32 mouse cellular contexts compared by ENCODE assay signal in the genomic region with DNA sequence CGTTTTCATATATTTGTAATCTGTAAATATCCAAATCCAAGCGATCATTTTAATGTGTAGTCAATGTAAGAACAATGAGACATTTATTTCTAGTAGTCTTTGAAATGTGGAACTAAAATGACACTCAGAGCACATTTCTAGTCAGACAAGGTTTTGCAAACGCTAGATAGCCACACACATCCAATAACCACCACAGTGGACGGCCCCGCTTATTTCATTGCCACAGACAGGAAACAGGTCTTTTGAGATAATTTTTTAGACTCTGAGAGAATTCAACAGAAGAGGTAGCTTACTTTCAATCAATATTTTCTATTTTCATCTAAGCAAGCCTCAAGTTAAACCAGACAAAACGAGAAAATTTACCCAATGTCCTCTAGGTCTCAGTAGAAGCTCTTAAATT. TPM values are rescaled to one million over a fixed set of nuclear protein-coding genes. Genes with fewer than 3 reads are reported as not detected.
DNase-seq lines count a peak whose midpoint lies in the region; ATAC-seq and TF ChIP-seq lines count a peak whose summit lies in the region.
"Had no signal": no experiment of that assay in that cellular context is flagged by ENCODE, and none has a peak within 500 bp of the region (broad histone marks: within the 10 kb centered on the region; RNA-seq: fewer than 3 reads in every experiment).

No protein-coding gene starts in this region.

- DNase-seq in liver, embryonic 11.5 days (ENCODE audit: low spot score), result no peak
- DNase-seq in liver, postnatal 0 days, result no peak
- peak; percentile 85 for DNase-seq in MEL (ENCODE audit: low read depth, low spot score)
- no peak for DNase-seq in kidney, adult 9 months
- no peak for DNase-seq in left cerebral cortex, adult 8-10 months (ENCODE audit: low spot score in 2 of 2)
- DNase-seq: adrenal gland, adult 8-10 months; cerebellum, adult 9-10 months; cerebellum, postnatal 36 days; gastrocnemius, postnatal 10 days; kidney, adult 2 months; kidney, postnatal 10 days; layer of hippocampus, postnatal 36 days; lung, adult 2 months; lung, postnatal 10 days; right cerebral cortex, postnatal 4 days; thymus, postnatal 4 days had no signal

- H3K9ac ChIP-seq in liver, embryonic 11.5 days (ENCODE audit: low read depth, low read length), result no peak overlapping the region
- no peak overlapping the region for H3K9ac ChIP-seq in liver, postnatal 0 days (replicated peaks)
- peak overlapping the region; percentile 31 for H3K9ac ChIP-seq in MEL (ENCODE audit: control insufficient read depth, low read depth, low read length, poor library complexity, severe bottlenecking)
- H3K9ac ChIP-seq: hindbrain, embryonic 15.5 days; intestine, embryonic 15.5 days; limb, embryonic 15.5 days; midbrain, embryonic 12.5 days; neural tube, embryonic 13.5 days had no signal

- H3K4me3 ChIP-seq in liver, embryonic 11.5 days (ENCODE audit: low read depth, low read length), result no peak overlapping the region
- no peak overlapping the region for H3K4me3 ChIP-seq in liver, postnatal 0 days (ENCODE audit: low read depth, low read length)
- H3K4me3 ChIP-seq in MEL (ENCODE audit: control insufficient read depth in 1 of 2, insufficient read depth in 1 of 2, low read depth in 2 of 2, low read length in 2 of 2) (peak overlapping the region in 1 of 2 experiments; percentile 61; a peak in 2 of 4 replicates), myocyte (no peak overlapping the region)
- H3K4me3 ChIP-seq: erythroblast, embryonic 14.5 days; hindbrain, embryonic 10.5 days; hindbrain, embryonic 15.5 days; intestine, embryonic 15.5 days; limb, embryonic 15.5 days; midbrain, embryonic 12.5 days; neural tube, embryonic 13.5 days had no signal

- H3K4me1 ChIP-seq in liver, embryonic 11.5 days (replicated peaks; ENCODE audit: control insufficient read depth, insufficient read depth, low read length), result peaks cover 5% of the 10 kb centered on the region
- no peaks in the 10 kb centered on the region for H3K4me1 ChIP-seq in liver, postnatal 0 days (ENCODE audit: insufficient read depth)
- peaks cover 11% of the 10 kb centered on the region in 2 experiments for H3K4me1 ChIP-seq in MEL (ENCODE audit: control insufficient read depth in 1 of 2, insufficient read depth in 2 of 2, low read length in 2 of 2)
- H3K4me1 ChIP-seq: intestine, embryonic 15.5 days; limb, embryonic 15.5 days had no signal

- TF ChIP-seq CTCF in liver, postnatal 0 days (IDR thresholded peaks at IDR 0.05; ENCODE audit: low read depth), result no peak
- no peak for TF ChIP-seq CTCF in MEL (IDR thresholded peaks at IDR 0.05 in 2 of 3, conservative IDR thresholded peaks at IDR 0.05 in 1 of 3; ENCODE audit: control insufficient read depth in 1 of 3, insufficient read depth in 1 of 3, low read depth in 2 of 3, low read length in 3 of 3, poor library complexity in 1 of 3, severe bottlenecking in 1 of 3)

- TF ChIP-seq RAD21 in MEL (IDR thresholded peaks at IDR 0.05; ENCODE audit: low read depth, low read length), result no peak

- no peaks in the 10 kb centered on the region; the same call in 1 of the 2 replicates for H3K27me3 ChIP-seq in liver, embryonic 11.5 days (replicated peaks; ENCODE audit: control insufficient read depth, insufficient read depth, low read length)
- no peaks in the 10 kb centered on the region for H3K27me3 ChIP-seq in liver, postnatal 0 days (ENCODE audit: insufficient read depth, low read length)
- H3K27me3 ChIP-seq in MEL (ENCODE audit: control insufficient read depth in 1 of 2, insufficient read depth in 2 of 2, low read length in 2 of 2) (no peaks in the 10 kb centered on the region), myocyte (ENCODE audit: control insufficient read depth, insufficient read depth, insufficient read length) (no peaks in the 10 kb centered on the region)
- H3K27me3 ChIP-seq: hindbrain, embryonic 15.5 days; intestine, embryonic 15.5 days; limb, embryonic 15.5 days; neural tube, embryonic 13.5 days had no signal

- no peak for TF ChIP-seq EP300 in liver, postnatal 0 days (IDR thresholded peaks at IDR 0.05; ENCODE audit: low read depth)
- peak; percentile 85 to 87 for TF ChIP-seq EP300 in MEL (IDR thresholded peaks at IDR 0.05; ENCODE audit: low read depth in 1 of 2, low read length in 2 of 2)

- no peak overlapping the region for H3ac ChIP-seq in myocyte (ENCODE audit: control insufficient read depth, insufficient read length)

- WGBS in liver, embryonic 11.5 days, result 39% methylated on average over 6 of the region's 6 CpGs
- WGBS in liver, postnatal 0 days (ENCODE audit: insufficient replicate concordance), result 47% methylated on average over 6 of the region's 6 CpGs

- H3K4me2 ChIP-seq in liver, embryonic 11.5 days, result peak overlapping the region; percentile 61; the same call in 1 of the 2 replicates
- H3K4me2 ChIP-seq in liver, postnatal 0 days (ENCODE audit: low read depth, low read length), result no peak overlapping the region
- H3K4me2 ChIP-seq in myocyte (ENCODE audit: low read depth), result peak overlapping the region; percentile 90
- H3K4me2 ChIP-seq: intestine, embryonic 15.5 days; limb, embryonic 15.5 days had no signal

- H3K9me3 ChIP-seq in liver, embryonic 11.5 days (ENCODE audit: control insufficient read depth, low read length), result no peaks in the 10 kb centered on the region
- H3K9me3 ChIP-seq in liver, postnatal 0 days (ENCODE audit: low read length), result no peaks in the 10 kb centered on the region
- no peaks in the 10 kb centered on the region for H3K9me3 ChIP-seq in MEL (replicated peaks; ENCODE audit: insufficient read depth, low read length)
- H3K9me3 ChIP-seq: hindbrain, embryonic 15.5 days; intestine, embryonic 15.5 days; limb, embryonic 10.5 days; limb, embryonic 15.5 days; midbrain, embryonic 12.5 days; neural tube, embryonic 13.5 days had no signal

- H3K36me3 ChIP-seq in liver, embryonic 11.5 days (ENCODE audit: control insufficient read depth, insufficient read depth, low read length), result no peaks in the 10 kb centered on the region
- no peaks in the 10 kb centered on the region for H3K36me3 ChIP-seq in liver, postnatal 0 days (replicated peaks; ENCODE audit: insufficient read depth, low read length)
- H3K36me3 ChIP-seq in MEL (ENCODE audit: control insufficient read depth in 1 of 2, insufficient read depth in 2 of 2, low read length in 2 of 2) (peaks cover 0 to 20% of the 10 kb centered on the region in 2 experiments; a peak in 3 of 4 replicates), myocyte (ENCODE audit: control insufficient read depth, insufficient read depth) (no peaks in the 10 kb centered on the region)
- H3K36me3 ChIP-seq: hindbrain, embryonic 15.5 days; intestine, embryonic 15.5 days; limb, embryonic 15.5 days; midbrain, embryonic 12.5 days; neural tube, embryonic 13.5 days had no signal

- H3K27ac ChIP-seq in liver, embryonic 11.5 days (ENCODE audit: low read depth, low read length), result no peak overlapping the region
- H3K27ac ChIP-seq in liver, postnatal 0 days (ENCODE audit: low read depth), result no peak overlapping the region
- peak overlapping the region; percentile 45 for H3K27ac ChIP-seq in MEL (ENCODE audit: control insufficient read depth, low read depth, low read length)
- H3K27ac ChIP-seq: hindbrain, embryonic 10.5 days; hindbrain, embryonic 15.5 days; intestine, embryonic 15.5 days; limb, embryonic 10.5 days; limb, embryonic 15.5 days; macrophage; neural tube, embryonic 13.5 days had no signal

- ATAC-seq in liver, embryonic 11.5 days (replicated peaks; ENCODE audit: low FRiP score), result no peak
- ATAC-seq in liver, postnatal 0 days, result no peak
- ATAC-seq in hematopoietic stem cell, adult 5-6 weeks (replicated peaks in 1 of 2; ENCODE audit: insufficient read depth in 1 of 2, low FRiP score in 2 of 2, low TSS enrichment in 1 of 2, low read depth in 1 of 2, poor library complexity in 2 of 2, severe bottlenecking in 2 of 2), result peak; percentile 44 to 57; a peak in 3 of 4 replicates
- ATAC-seq: CD4-positive, CD25-positive, alpha-beta regulatory T cell, adult 4 months; forebrain, embryonic 16.5 days; intestine, embryonic 15.5 days had no signal

- TF ChIP-seq POLR2A in MEL (IDR thresholded peaks at IDR 0.05; ENCODE audit: control insufficient read depth in 1 of 2, insufficient read depth in 1 of 2, low read depth in 1 of 2, low read length in 2 of 2, poor library complexity in 1 of 2) (no peak), myocyte (IDR thresholded peaks at IDR 0.05; ENCODE audit: insufficient read length, low read depth) (no peak)

- H3K79me2 ChIP-seq in MEL (ENCODE audit: control insufficient read depth, insufficient read depth, low read length, poor library complexity), result peaks cover 17% of the 10 kb centered on the region
- H3K79me2 ChIP-seq in myocyte (ENCODE audit: control insufficient read depth, insufficient read depth), result peaks cover 41% of the 10 kb centered on the region

TF ChIP-seq in MEL, 35 proteins besides CTCF, POLR2A, EP300 and RAD21 (continues in another document):
- TF ChIP-seq RCOR1 (IDR thresholded peaks at IDR 0.05; ENCODE audit: low read depth, low read length), result peak; percentile 76
- peak; percentile 78 for TF ChIP-seq ZNF384 (IDR thresholded peaks at IDR 0.05; ENCODE audit: low read depth, low read length)
- TF ChIP-seq GATA1 (IDR thresholded peaks at IDR 0.05; ENCODE audit: low read depth, low read length), result peak; percentile 85

TF ChIP-seq in myocyte, 11 proteins besides CTCF, POLR2A, EP300 and RAD21 (continues in another document):
- no peak for TF ChIP-seq MAX (IDR thresholded peaks at IDR 0.05; ENCODE audit: low read depth)
- TF ChIP-seq CEBPB (IDR thresholded peaks at IDR 0.05; ENCODE audit: insufficient read depth, poor library complexity, severe bottlenecking), result no peak
- no peak for TF ChIP-seq E2F4 (IDR thresholded peaks at IDR 0.05; ENCODE audit: insufficient read depth)
- no peak for TF ChIP-seq MYOD1 (IDR thresholded peaks at IDR 0.05; ENCODE audit: control insufficient read depth in 1 of 3, insufficient read length in 2 of 3, low read depth in 2 of 3)

RNA-seq across cellular contexts. Expression of a gene that starts 2.6 kb away (rescaled TPM):
- polyA plus RNA-seq in liver, embryonic 11.5 days (2014; fragmentation: Nextera tagmentation; extraction: Ambion mirVana), result 19.5 and 21.2 TPM in 2 replicates
- 3.7 and 4.5 TPM in 2 replicates for polyA plus RNA-seq in liver, postnatal 0 days (2015; fragmentation: Nextera tagmentation; extraction: Ambion mirVana)
- total RNA-seq in MEL (2012; rRNA removed), result 7.0 and 7.7 TPM in 2 replicates
- polyA plus RNA-seq in MEL (2012; ENCODE audit: insufficient read depth in 1 of 2, insufficient read length in 2 of 2, low read depth in 1 of 2, low replicate concordance in 2 of 2, missing spikeins in 1 of 2) (100 to 1,000 TPM in 1 of 2 experiments, 10 to 100 TPM in 1; 31.8 to 209 TPM), myocyte (2012; fragmentation: generic; extraction: Trizol) (7.6 TPM)
- 12.4 and 20.2 TPM in 2 replicates for total RNA-seq in hematopoietic stem cell, adult 5-6 weeks (2017)
- 10 to 100 TPM; 27.3 to 35.0 (median 28.6) TPM for total RNA-seq in left cerebral cortex, adult 8-10 months (2022)
- polyA plus RNA-seq: erythroblast, embryonic 14.5 days had no signal

RNA-seq across cellular contexts. Expression of a gene that starts 27.1 kb away (rescaled TPM):
- 4.1 and 4.2 TPM in 2 replicates for polyA plus RNA-seq in liver, embryonic 11.5 days (2014; fragmentation: Nextera tagmentation; extraction: Ambion mirVana)
- 0.62 and 0.75 TPM in 2 replicates for polyA plus RNA-seq in liver, postnatal 0 days (2015; fragmentation: Nextera tagmentation; extraction: Ambion mirVana)
- 2.0 and 2.1 TPM in 2 replicates for total RNA-seq in MEL (2012; rRNA removed)
- not detected for polyA plus RNA-seq in MEL (2012; ENCODE audit: insufficient read depth in 1 of 2, insufficient read length in 2 of 2, low read depth in 1 of 2, low replicate concordance in 2 of 2, missing spikeins in 1 of 2)
- 1.5 and 7.6 TPM in 2 replicates for total RNA-seq in hematopoietic stem cell, adult 5-6 weeks (2017)
- 0.59 TPM for polyA plus RNA-seq in myocyte (2012; fragmentation: generic; extraction: Trizol)
- total RNA-seq in left cerebral cortex, adult 8-10 months (2022), result under 1 TPM in 2 of 4 experiments, not detected in 2; 0.85 to 0.93 TPM
- total RNA-seq: layer of hippocampus, postnatal 36 days had no signal
- polyA plus RNA-seq: gonadal fat pad, adult 2 months; kidney, adult 2 months; large intestine, adult 2 months; lung, adult 2 months; spleen, adult 2 months had no signal

Comparison
In these comparisons a context has a peak if more than half of its experiments do, and no peak if none do; other contexts are left out.
1. ATAC-seq: peak in hematopoietic stem cell, adult 5-6 weeks (2 of 2); none in liver, embryonic 11.5 days (single experiment) and liver, postnatal 0 days (single experiment).